Mouse (Mus musculus): ENCODE measurements around the gene Gamt.

DNA sequence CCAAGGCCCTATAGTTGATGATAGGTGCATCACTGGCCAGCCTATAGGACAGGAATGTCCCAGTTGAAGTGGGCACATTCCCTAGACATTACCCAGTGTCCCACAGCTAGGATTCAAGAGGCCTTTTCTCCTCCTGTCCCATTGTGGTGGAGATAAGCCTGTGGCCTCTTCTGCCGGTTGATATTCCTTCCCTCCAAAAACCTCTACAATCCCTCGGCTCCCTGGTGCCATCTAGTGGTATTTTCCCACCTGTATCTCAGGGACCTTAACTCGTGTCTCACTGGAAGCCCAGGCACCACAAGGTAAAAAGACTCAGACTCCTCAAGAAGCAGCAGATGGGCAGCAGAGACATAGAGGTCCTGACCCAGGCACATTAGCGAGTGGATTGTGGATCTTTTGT, 15.2 kb downstream of the Gamt start:
- TF ChIP-seq CTCF (IDR thresholded peaks at IDR 0.05; ENCODE audit: low read depth, low read length) (peak; percentile 65), POLR2A (IDR thresholded peaks at IDR 0.05; ENCODE audit: insufficient read depth, low read length) (no peak), EP300 (IDR thresholded peaks at IDR 0.05; ENCODE audit: insufficient read depth, low read depth, low read length) (no peak)

All from ES-Bruce4 (cell line).